ENCODE assay signal across 8 mouse cellular contexts in the genomic region with DNA sequence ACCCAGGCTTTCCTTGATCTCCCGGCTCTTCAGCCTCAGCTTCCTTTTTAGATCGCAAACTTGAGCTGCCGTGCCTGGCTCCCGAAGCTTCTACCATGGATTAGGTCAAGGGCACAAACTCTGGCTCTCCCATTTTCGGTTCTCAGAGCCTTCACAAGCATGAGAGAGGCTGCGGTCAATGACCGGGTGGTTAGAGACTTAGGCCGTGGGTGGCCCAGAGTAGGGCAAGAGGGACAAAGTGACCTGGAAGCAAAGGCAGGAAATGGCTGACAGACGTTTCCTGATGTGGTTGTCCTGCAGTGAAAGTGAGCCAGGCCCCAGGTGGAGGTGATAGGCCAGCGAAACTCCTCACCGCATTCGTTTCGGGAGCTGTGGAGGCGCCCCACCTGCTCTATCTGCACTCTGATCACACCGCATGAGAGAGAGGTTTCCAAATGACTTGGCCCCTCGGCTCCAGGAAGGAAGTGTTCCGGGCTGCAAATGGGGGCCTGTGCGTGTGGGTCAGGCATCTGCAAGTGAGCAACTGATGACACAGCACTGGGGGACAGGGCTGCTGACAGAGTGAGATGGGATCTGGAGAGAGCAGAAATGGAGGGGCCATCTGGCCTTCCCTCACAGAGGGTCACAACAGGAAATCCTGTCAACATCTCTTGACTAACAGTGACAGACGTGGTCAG. TPM values are rescaled to one million over a fixed set of nuclear protein-coding genes. Genes with fewer than 3 reads are reported as not detected.
DNase-seq lines count a peak whose midpoint lies in the region; ATAC-seq and TF ChIP-seq lines count a peak whose summit lies in the region.
"Had no signal": no experiment of that assay in that cellular context is flagged by ENCODE, and none has a peak within 500 bp of the region (broad histone marks: within the 10 kb centered on the region; RNA-seq: fewer than 3 reads in every experiment).

No protein-coding gene starts in this region.

- H3K4me2 ChIP-seq in lung, embryonic 14.5 days, result no peak overlapping the region
- peak overlapping the region; percentile 18; the same call in 1 of the 2 replicates for H3K4me2 ChIP-seq in liver, embryonic 14.5 days (ENCODE audit: low read depth)
- H3K4me2 ChIP-seq in hindbrain, embryonic 13.5 days, result no peak overlapping the region

- no peak overlapping the region for H3K27ac ChIP-seq in lung, embryonic 14.5 days (ENCODE audit: low read depth)
- no peak overlapping the region for H3K27ac ChIP-seq in liver, embryonic 14.5 days
- H3K27ac ChIP-seq in hindbrain, embryonic 13.5 days, result no peak overlapping the region

- TF ChIP-seq CTCF in lung, embryonic 14.5 days (IDR thresholded peaks at IDR 0.05; ENCODE audit: low read depth), result no peak
- TF ChIP-seq CTCF in lung, adult 2 months (IDR thresholded peaks at IDR 0.05; ENCODE audit: insufficient read depth, low read length), result no peak
- no peak for TF ChIP-seq CTCF in liver, embryonic 14.5 days (IDR thresholded peaks at IDR 0.05; ENCODE audit: low read depth)

- H3K27me3 ChIP-seq in lung, embryonic 14.5 days (ENCODE audit: insufficient read depth, low read length), result no peaks in the 10 kb centered on the region
- H3K27me3 ChIP-seq in liver, embryonic 14.5 days (ENCODE audit: control insufficient read depth, insufficient read depth, low read length), result no peaks in the 10 kb centered on the region
- no peaks in the 10 kb centered on the region for H3K27me3 ChIP-seq in hindbrain, embryonic 13.5 days

- no peaks in the 10 kb centered on the region for H3K4me1 ChIP-seq in lung, embryonic 14.5 days (ENCODE audit: insufficient read depth)
- H3K4me1 ChIP-seq in lung, adult 2 months (ENCODE audit: control insufficient read depth, insufficient read depth, low read length), result peaks cover 3% of the 10 kb centered on the region; the same call in 1 of the 2 replicates
- H3K4me1 ChIP-seq in liver, embryonic 14.5 days (replicated peaks; ENCODE audit: control insufficient read depth in 2 of 2, insufficient read depth in 2 of 2, low read length in 1 of 2), result peaks cover 0 to 17% of the 10 kb centered on the region in 2 experiments; a peak in 1 of 4 replicates
- 0 out of 2 replicates have a peak, but pooled peaks cover 2% of the 10 kb centered on the region for H3K4me1 ChIP-seq in hindbrain, embryonic 13.5 days (replicated peaks)

- no peak overlapping the region for H3K9ac ChIP-seq in lung, embryonic 14.5 days
- no peak overlapping the region for H3K9ac ChIP-seq in liver, embryonic 14.5 days (replicated peaks)
- H3K9ac ChIP-seq in hindbrain, embryonic 13.5 days, result no peak overlapping the region

- DNase-seq in lung, embryonic 14.5 days, result peak; percentile 23
- no peak for DNase-seq in lung, adult 2 months
- peak; percentile 53 for DNase-seq in c-Kit-positive CD71-negative TER-119-negative erythroid progenitor cells, embryonic 14.5 days (ENCODE audit: low read depth)
- no peak for DNase-seq in liver, embryonic 14.5 days (ENCODE audit: low read depth in 3 of 3, low spot score in 3 of 3)
- peak; percentile 53 to 56 for DNase-seq in thymus, postnatal 10 days (ENCODE audit: low spot score in 2 of 2)
- DNase-seq in frontal cortex, postnatal 10 days (ENCODE audit: low spot score in 2 of 2), result no peak
- DNase-seq: gastrocnemius, postnatal 10 days had no signal

- no peak for ATAC-seq in lung, embryonic 14.5 days (ENCODE audit: insufficient read depth)
- peak; percentile 47; the same call in 1 of the 2 replicates for ATAC-seq in liver, embryonic 14.5 days (ENCODE audit: insufficient read depth)
- ATAC-seq in hindbrain, embryonic 13.5 days (ENCODE audit: low FRiP score), result no peak

- WGBS in lung, embryonic 14.5 days, result 57% methylated on average over 19 of the region's 19 CpGs
- 37% methylated on average over 19 of the region's 19 CpGs for WGBS in lung, adult 2 months
- WGBS in liver, embryonic 14.5 days (ENCODE audit: insufficient replicate concordance), result 14% methylated on average over 19 of the region's 19 CpGs
- 83% methylated on average over 19 of the region's 19 CpGs for WGBS in hindbrain, embryonic 13.5 days

- TF ChIP-seq EP300 in liver, embryonic 14.5 days (IDR thresholded peaks at IDR 0.05; ENCODE audit: low read depth), result no peak

- TF ChIP-seq POLR2A in lung, adult 2 months (IDR thresholded peaks at IDR 0.05; ENCODE audit: borderline replicate concordance, extremely low read depth, low read depth, low read length), result no peak

- H3K4me3 ChIP-seq in lung, embryonic 14.5 days (ENCODE audit: low read depth, low read length), result no peak overlapping the region
- H3K4me3 ChIP-seq in lung, adult 2 months (replicated peaks; ENCODE audit: extremely low read depth, low read depth, low read length), result no peak overlapping the region
- no peak overlapping the region for H3K4me3 ChIP-seq in liver, embryonic 14.5 days (ENCODE audit: insufficient read depth in 1 of 2, low read depth in 2 of 2, low read length in 2 of 2)
- no peak overlapping the region for H3K4me3 ChIP-seq in hindbrain, embryonic 13.5 days

- no peaks in the 10 kb centered on the region for H3K9me3 ChIP-seq in lung, embryonic 14.5 days (ENCODE audit: low read depth, low read length)
- no peaks in the 10 kb centered on the region for H3K9me3 ChIP-seq in liver, embryonic 14.5 days (ENCODE audit: control insufficient read depth, low read length)
- H3K9me3 ChIP-seq in hindbrain, embryonic 13.5 days, result no peaks in the 10 kb centered on the region

- no peaks in the 10 kb centered on the region for H3K36me3 ChIP-seq in lung, embryonic 14.5 days (ENCODE audit: insufficient read depth)
- no peaks in the 10 kb centered on the region for H3K36me3 ChIP-seq in liver, embryonic 14.5 days (replicated peaks; ENCODE audit: control insufficient read depth, insufficient read depth, low read depth)
- H3K36me3 ChIP-seq in hindbrain, embryonic 13.5 days, result no peaks in the 10 kb centered on the region

RNA-seq across cellular contexts. Expression of gene Cxcr5, which starts 23.9 kb away (rescaled TPM):
- not detected in 2 replicates for polyA plus RNA-seq in lung, embryonic 14.5 days (2014; fragmentation: Nextera tagmentation; extraction: Ambion mirVana)
- polyA plus RNA-seq in lung, adult 2 months (2012; rRNA removed), result 6.0 TPM in 2 replicates
- 0.03 TPM in 2 replicates for polyA plus RNA-seq in liver, embryonic 14.5 days (2012; rRNA removed)
- not detected in 2 replicates for polyA plus RNA-seq in liver, embryonic 14.5 days (2014; fragmentation: Nextera tagmentation; extraction: Ambion mirVana)
- 0.10 TPM in 1 of 2 replicates, not detected in the other for polyA plus RNA-seq in hindbrain, embryonic 13.5 days (2015; fragmentation: Nextera tagmentation; extraction: Ambion mirVana)

RNA-seq across cellular contexts. Expression of gene Bcl9l, which starts 55.1 kb away (rescaled TPM):
- 16.3 and 17.3 TPM in 2 replicates for polyA plus RNA-seq in lung, embryonic 14.5 days (2014; fragmentation: Nextera tagmentation; extraction: Ambion mirVana)
- polyA plus RNA-seq in lung, adult 2 months (2012; rRNA removed), result 69.0 and 70.7 TPM in 2 replicates
- polyA plus RNA-seq in liver, embryonic 14.5 days (2012; rRNA removed), result 1.6 and 1.9 TPM in 2 replicates
- polyA plus RNA-seq in liver, embryonic 14.5 days (2014; fragmentation: Nextera tagmentation; extraction: Ambion mirVana), result 1.0 and 1.5 TPM in 2 replicates
- 8.6 TPM in 2 replicates for polyA plus RNA-seq in hindbrain, embryonic 13.5 days (2015; fragmentation: Nextera tagmentation; extraction: Ambion mirVana)

Comparison
In these comparisons a context has a peak if more than half of its experiments do, and no peak if none do; other contexts are left out.
1. DNase-seq: peak in lung, embryonic 14.5 days (single experiment), c-Kit-positive CD71-negative TER-119-negative erythroid progenitor cells, embryonic 14.5 days (single experiment) and thymus, postnatal 10 days (2 of 2); none in lung, adult 2 months (single experiment), liver, embryonic 14.5 days (0 of 3) and frontal cortex, postnatal 10 days (0 of 2).